Mouse (Mus musculus) liver, embryonic 14.5 days (tissue): ENCODE data around the gene Cth.

Source experiments
- CTCF ChIP-seq: IDR thresholded peaks from 2 replicates; pipeline ENCODE4 v1.5.1; 2016; ENCODE audit warnings: antibody characterized with exemption, low read depth, control low read depth
- EP300 ChIP-seq: IDR thresholded peaks from 2 replicates; pipeline ENCODE4 v1.6.1; 2016; ENCODE audit warnings: antibody characterized with exemption, low read depth

DNA sequence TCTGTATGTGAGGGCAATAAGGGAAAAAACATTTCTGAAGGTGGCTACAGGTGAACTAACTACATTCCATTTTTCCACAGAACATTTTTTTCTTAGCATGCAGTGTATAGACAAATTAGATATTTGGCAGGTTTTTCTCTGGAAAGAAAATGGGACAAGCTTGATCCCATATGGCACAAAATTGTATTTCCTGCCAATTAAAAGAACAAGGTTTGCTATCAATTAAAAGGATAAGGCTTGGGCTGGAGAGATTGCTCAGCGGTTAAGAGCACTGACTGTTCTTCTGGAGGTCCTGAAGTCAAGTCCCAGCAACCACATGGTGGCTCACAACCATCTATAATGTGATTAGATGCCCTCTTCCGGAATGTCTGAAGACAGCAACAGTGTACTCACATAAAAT, 30.6 kb upstream of the Cth start:
- no peak for TF ChIP-seq EP300
- no peak for TF ChIP-seq CTCF
